Mouse (Mus musculus) midbrain, embryonic 12.5 days (tissue): ENCODE data around the gene Slc12a4. TPM values are rescaled to one million over a fixed set of nuclear protein-coding genes. Genes with fewer than 3 reads are reported as not detected.

Source experiments
- ATAC-seq: fragments of 200-750 bp; cut with Nextera tagmentation; 2 replicates; pipeline ENCODE4 v1.8.0; 2017; ENCODE audit warnings: low read depth, moderate TSS enrichment, moderate library complexity; ENCODE audit not compliant: low FRiP score
- H3K27ac ChIP-seq: fragments of 300-500 bp; sonication (generic); replicated peaks from 2 replicates; pipeline ENCODE4 v1.5.1; 2016; ENCODE audit warnings: mild to moderate bottlenecking
- H3K27me3 ChIP-seq: fragments of 300-500 bp; sonication (generic); 2 replicates; pipeline ENCODE4 v1.6.1; 2016; ENCODE audit warnings: mild to moderate bottlenecking
- H3K36me3 ChIP-seq: fragments of 300-500 bp; sonication (generic); 2 replicates; pipeline ENCODE4 v1.6.1; 2016
- H3K4me1 ChIP-seq: fragments of 300-500 bp; sonication (generic); 2 replicates; pipeline ENCODE4 v1.6.1; 2016
- H3K4me2 ChIP-seq: fragments of 300-500 bp; sonication (generic); replicated peaks from 2 replicates; pipeline ENCODE4 v1.6.1; 2016; ENCODE audit warnings: mild to moderate bottlenecking, moderate library complexity
- H3K4me3 ChIP-seq: fragments of 300-500 bp; sonication (generic); 2 replicates; pipeline ENCODE4 v1.5.1; 2016; ENCODE audit warnings: mild to moderate bottlenecking
- H3K9ac ChIP-seq: fragments of 300-500 bp; sonication (generic); replicated peaks from 2 replicates; pipeline ENCODE4 v1.6.1; 2016; ENCODE audit warnings: mild to moderate bottlenecking, moderate library complexity
- H3K9me3 ChIP-seq: fragments of 300-500 bp; sonication (generic); 2 replicates; pipeline ENCODE4 v1.6.1; 2016; ENCODE audit warnings: mild to moderate bottlenecking
- WGBS: fragments of 180-500 bp; shearing (Covaris S2); methylation state at CpG from one replicate; pipeline ENCODE4 v1.1.7; 2016; 5-methylcytosine and 5-hydroxymethylcytosine counted together
- microRNA-seq: library from miRNA; unstranded; fragments of <30 nt; microRNA quantifications from one replicate; pipeline ENCODE4, GENCODE M21; 2017
- polyA plus RNA-seq: library from polyadenylated mRNA; unstranded; fragments of >200 nt; fragmentation: Nextera tagmentation; extraction: Ambion mirVana; gene quantifications from 2 replicates; pipeline ENCODE4 v1.2.1, GENCODE M21; 2016

Slc12a4 gene
- polyA plus RNA-seq, 1 experiment from 2014 or later: 12.7 TPM

DNA sequence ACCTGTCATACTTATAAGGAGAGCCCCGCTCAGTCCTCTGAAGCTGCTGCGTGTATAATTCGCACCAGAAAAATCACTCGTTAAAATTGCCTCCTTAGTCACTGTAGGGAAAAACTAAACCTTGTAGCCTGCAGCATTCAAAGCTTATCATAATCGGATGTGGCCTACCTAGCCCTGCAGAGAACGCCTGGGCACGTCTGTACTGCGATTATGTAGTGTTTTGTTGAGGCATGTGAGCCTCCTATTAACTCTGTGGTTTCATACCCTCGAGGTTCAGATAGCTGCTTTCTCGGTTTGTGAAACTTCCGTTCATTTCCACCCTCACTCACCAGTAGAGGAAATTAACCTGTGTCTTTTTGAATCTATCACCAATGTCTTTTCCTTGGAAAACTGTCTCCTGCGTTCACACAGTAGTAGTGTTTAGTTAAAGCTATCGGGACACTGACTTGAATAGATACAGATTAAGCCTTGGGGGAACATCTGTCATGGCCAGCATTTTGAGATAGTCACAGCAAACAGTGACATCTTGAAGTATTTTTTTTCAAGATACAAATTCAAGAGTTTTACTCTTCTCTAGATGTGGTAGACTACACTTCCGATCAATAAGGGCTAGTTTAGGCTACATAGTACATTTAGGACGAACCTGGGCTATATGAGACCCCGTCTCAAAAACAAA is 64.8 kb downstream of the Slc12a4 start:
- H3K4me3 ChIP-seq: peak overlapping the region; percentile 94
- H3K36me3 ChIP-seq: no peaks in the 10 kb centered on the region
- H3K9me3 ChIP-seq: no peaks in the 10 kb centered on the region
- 40% methylated on average over 16 of the region's 16 CpGs for WGBS
- peak overlapping the region; percentile 82 for H3K27ac ChIP-seq
- H3K4me1 ChIP-seq: peaks cover 11% of the 10 kb centered on the region
- H3K9ac ChIP-seq: peak overlapping the region; percentile 96
- peak overlapping the region; percentile 88 for H3K4me2 ChIP-seq
- H3K27me3 ChIP-seq: no peaks in the 10 kb centered on the region
- no peak for ATAC-seq

DNA sequence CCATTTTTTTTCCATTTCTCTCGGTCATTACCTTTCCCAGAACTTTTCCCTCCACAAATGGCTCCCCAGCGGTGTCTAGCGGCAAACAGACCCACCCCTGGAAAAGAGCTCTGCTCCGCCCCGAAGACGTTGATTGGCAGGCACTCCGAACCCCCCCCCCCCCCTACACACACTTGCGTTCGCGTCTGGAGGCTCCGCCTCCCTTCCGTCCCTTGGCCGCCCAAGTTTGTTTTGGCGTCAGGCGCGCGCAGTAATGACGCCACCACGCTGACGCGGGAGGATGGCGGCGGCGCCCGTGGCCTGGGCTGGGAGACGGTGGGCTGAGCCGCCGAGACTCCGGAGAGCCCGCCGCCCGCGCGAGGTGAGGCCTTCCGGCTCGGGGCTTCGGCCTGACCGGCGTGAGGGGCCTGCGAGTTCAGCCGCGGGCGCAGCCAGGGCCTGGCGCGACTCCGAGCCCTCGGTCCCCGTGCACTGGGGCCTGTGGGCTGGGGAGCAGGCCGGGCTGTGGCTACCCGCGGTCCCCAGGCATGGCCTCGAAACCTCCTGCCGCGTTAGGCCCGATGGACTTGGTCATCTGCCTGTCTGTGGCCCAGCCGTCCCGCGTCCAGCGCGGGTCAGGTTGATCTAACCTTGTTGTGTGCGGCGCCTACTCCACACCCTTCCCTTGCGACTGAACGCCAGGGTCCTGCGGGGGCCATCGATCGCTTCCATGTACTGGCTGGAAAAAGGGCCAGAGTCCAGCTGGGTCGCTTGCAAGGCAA is 65.5 kb downstream of the Slc12a4 start, which contains the start of gene Pskh1:
TSS of gene Pskh1 (plus strand) at position 262 of the 761 bp plus-strand sequence.
- H3K9ac ChIP-seq: peak within 1 kb of the TSS; percentile 96
- peak; percentile 97 for ATAC-seq

DNA sequence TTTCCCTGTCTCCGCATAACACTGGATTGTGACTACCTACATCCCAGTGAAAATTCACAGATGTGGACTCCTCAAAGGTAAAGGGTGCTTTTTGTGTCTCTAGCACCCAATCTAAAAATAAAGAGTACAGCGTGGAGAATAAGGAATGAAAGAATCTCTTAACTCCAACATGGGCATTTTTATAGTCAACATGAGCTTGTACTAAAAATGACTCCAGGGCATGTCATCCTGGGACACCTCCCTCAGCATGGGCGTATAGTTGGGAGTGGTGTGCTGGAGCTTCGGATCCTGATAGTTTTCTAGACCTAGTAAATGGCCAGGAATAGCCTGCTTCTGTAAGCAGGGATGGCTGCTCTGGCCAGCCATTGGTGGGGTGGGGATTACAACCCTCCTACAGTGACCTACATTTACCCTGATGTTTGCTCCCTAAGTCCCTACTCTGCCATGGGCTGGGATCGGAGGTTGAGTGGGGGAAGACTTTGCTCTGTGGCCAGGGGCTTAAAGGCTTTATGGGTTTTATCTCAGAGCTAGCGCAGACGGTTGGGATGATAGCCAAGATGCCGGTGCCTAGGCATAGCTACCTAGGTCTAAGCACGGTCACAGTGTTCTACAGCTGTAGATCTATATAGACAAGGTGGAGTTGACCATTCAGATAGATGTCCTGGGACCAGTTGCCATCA is 68.0 kb downstream of the Slc12a4 start:
- H3K9me3 ChIP-seq: no peaks in the 10 kb centered on the region
- H3K4me1 ChIP-seq: peaks cover 18% of the 10 kb centered on the region
- peaks cover 6% of the 10 kb centered on the region; the same call in 1 of the 2 replicates for H3K36me3 ChIP-seq
- no peaks in the 10 kb centered on the region for H3K27me3 ChIP-seq
- H3K27ac ChIP-seq: no peak overlapping the region
- WGBS: 81% methylated on average over 9 of the region's 9 CpGs
- no peak for ATAC-seq
- H3K4me2 ChIP-seq: no peak overlapping the region
- no peak overlapping the region for H3K4me3 ChIP-seq
- H3K9ac ChIP-seq: no peak overlapping the region

More for the DNA sequence above, 65.5 kb downstream of the Slc12a4 start, which contains the start of gene Pskh1:
- Histone ChIP-seq H3K9me3 (no peaks in the 10 kb centered on the region), H3K4me2 (peak within 1 kb of the TSS; percentile 88), H3K4me3 (peak within 1 kb of the TSS; percentile 94), H3K27me3 (no peaks in the 10 kb centered on the region), H3K27ac (peak within 1 kb of the TSS; percentile 82), H3K36me3 (no peaks in the 10 kb centered on the region), H3K4me1 (peaks cover 11% of the 10 kb centered on the region)
- under 1% methylated on average over 67 of the region's 68 CpGs for WGBS

Small RNA genes within 50 kb of the gene (microRNA-seq; reads per million reads assigned to microRNA genes)
- gene Mir7074: not detected

Other genes starting within 250 kb of the Slc12a4 start
- gene Gfod2, start 207.4 kb downstream of the Slc12a4 start, polyA plus RNA-seq: 52.9 and 58.8 TPM in 2 replicates
- gene Ranbp10, start 138.7 kb downstream of the Slc12a4 start, polyA plus RNA-seq: 15.0 and 15.1 TPM in 2 replicates
- 0.22 and 0.63 TPM in 2 replicates for gene Tsnaxip1, start 138.4 kb downstream of the Slc12a4 start, polyA plus RNA-seq
- gene Cenpt, start 112.8 kb downstream of the Slc12a4 start, polyA plus RNA-seq: 66.3 and 67.0 TPM in 2 replicates
- 76.7 and 78.6 TPM in 2 replicates for gene Thap11, start 111.0 kb downstream of the Slc12a4 start, polyA plus RNA-seq
- gene Nutf2, start 105.5 kb downstream of the Slc12a4 start, polyA plus RNA-seq: 280 and 286 TPM in 2 replicates
- 73.3 and 75.9 TPM in 2 replicates for gene Edc4, start 85.2 kb downstream of the Slc12a4 start, polyA plus RNA-seq
- 0.43 and 0.82 TPM in 2 replicates for gene Nrn1l, start 72.5 kb downstream of the Slc12a4 start, polyA plus RNA-seq
- 23.0 and 23.2 TPM in 2 replicates for gene Pskh1, start 65.7 kb downstream of the Slc12a4 start, polyA plus RNA-seq
- 2.3 and 3.4 TPM in 2 replicates for gene Ctrl, start 32.2 kb downstream of the Slc12a4 start, polyA plus RNA-seq
- gene Psmb10, start 27.7 kb downstream of the Slc12a4 start, polyA plus RNA-seq: 21.4 and 25.8 TPM in 2 replicates
- gene Lcat, start 22.7 kb downstream of the Slc12a4 start, polyA plus RNA-seq: 0.45 and 0.99 TPM in 2 replicates
- not detected in 2 replicates for gene Dpep3, start 13.3 kb upstream of the Slc12a4 start, polyA plus RNA-seq
- gene Dus2, start 25.2 kb upstream of the Slc12a4 start, polyA plus RNA-seq: 15.9 and 17.8 TPM in 2 replicates
- 0.22 TPM in 1 of 2 replicates, not detected in the other for gene Dpep2nb, start 39.9 kb upstream of the Slc12a4 start, polyA plus RNA-seq
- gene Ddx28, start 45.8 kb upstream of the Slc12a4 start, polyA plus RNA-seq: 19.7 and 19.8 TPM in 2 replicates
- gene Nfatc3, start 92.7 kb upstream of the Slc12a4 start, polyA plus RNA-seq: 5.3 and 6.0 TPM in 2 replicates
- gene Esrp2, start 170.9 kb upstream of the Slc12a4 start, polyA plus RNA-seq: 0.87 and 1.3 TPM in 2 replicates
- gene Pla2g15, start 184.3 kb upstream of the Slc12a4 start, polyA plus RNA-seq: 14.2 and 16.7 TPM in 2 replicates
- 63.2 and 63.8 TPM in 2 replicates for gene Slc7a6, start 202.8 kb upstream of the Slc12a4 start, polyA plus RNA-seq
- 36.6 and 39.4 TPM in 2 replicates for gene Slc7a6os, start 244.8 kb upstream of the Slc12a4 start, polyA plus RNA-seq
- 57.3 and 59.9 TPM in 2 replicates for gene Prmt7, start 244.8 kb upstream of the Slc12a4 start, polyA plus RNA-seq